14 mouse cellular contexts compared by ENCODE assay signal in the genomic region with DNA sequence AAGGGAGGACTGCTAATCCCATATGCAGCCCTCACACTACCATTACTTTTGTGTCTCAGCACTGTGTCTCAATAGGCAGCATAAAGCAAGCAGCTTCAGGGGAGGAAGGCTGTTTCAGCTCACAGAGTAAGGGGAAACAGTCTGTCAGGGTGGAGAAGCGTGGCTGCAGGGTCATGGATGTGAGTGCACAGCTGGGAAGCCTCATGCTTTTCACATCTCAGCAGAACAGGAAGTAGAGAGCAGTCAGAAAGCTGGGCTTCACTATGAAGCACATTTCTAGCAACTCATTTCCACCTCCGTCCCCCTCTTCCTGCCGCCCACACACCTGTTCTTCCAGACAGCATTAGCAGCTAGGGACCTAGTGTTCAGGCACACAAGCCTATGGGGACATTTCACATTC. TPM values are rescaled to one million over a fixed set of nuclear protein-coding genes. Genes with fewer than 3 reads are reported as not detected.
DNase-seq lines count a peak whose midpoint lies in the region; ATAC-seq lines count a peak whose summit lies in the region.
"Had no signal": no experiment of that assay in that cellular context is flagged by ENCODE, and none has a peak within 500 bp of the region (broad histone marks: within the 10 kb centered on the region; RNA-seq: fewer than 3 reads in every experiment).

No protein-coding gene starts in this region.

- ATAC-seq in kidney, embryonic 16.5 days (ENCODE audit: low FRiP score, low TSS enrichment) = peak; percentile 89
- peak; percentile 65 for ATAC-seq in granulocyte monocyte progenitor cell, adult 5-6 weeks (replicated peaks; ENCODE audit: poor library complexity, severe bottlenecking)
- no peak for ATAC-seq in liver, embryonic 12.5 days
- ATAC-seq: forebrain, postnatal 0 days had no signal

- H3K4me2 ChIP-seq in kidney, embryonic 16.5 days (replicated peaks; ENCODE audit: low read depth, low read length) = no peak overlapping the region
- no peak overlapping the region for H3K4me2 ChIP-seq in liver, embryonic 12.5 days
- H3K4me2 ChIP-seq: embryonic facial prominence, embryonic 12.5 days had no signal

- no peak overlapping the region for H3K4me3 ChIP-seq in kidney, embryonic 16.5 days (ENCODE audit: low read length)
- H3K4me3 ChIP-seq in liver, embryonic 12.5 days = no peak overlapping the region
- H3K4me3 ChIP-seq: embryonic facial prominence, embryonic 12.5 days had no signal

- no peaks in the 10 kb centered on the region for H3K36me3 ChIP-seq in kidney, embryonic 16.5 days (ENCODE audit: insufficient read depth, low read length)
- H3K36me3 ChIP-seq in splenic B cell, adult 2 months (ENCODE audit: control insufficient read depth, insufficient read depth, low read length, poor library complexity, severe bottlenecking) = no peaks in the 10 kb centered on the region
- no peaks in the 10 kb centered on the region for H3K36me3 ChIP-seq in liver, embryonic 12.5 days
- H3K36me3 ChIP-seq: embryonic facial prominence, embryonic 12.5 days had no signal

- peaks cover 21% of the 10 kb centered on the region for H3K4me1 ChIP-seq in kidney, embryonic 16.5 days (ENCODE audit: insufficient read depth, low read length)
- H3K4me1 ChIP-seq in liver, embryonic 12.5 days = 0 out of 2 replicates have a peak, but pooled peaks cover 5% of the 10 kb centered on the region

- intact Hi-C loops in gastrocnemius, postnatal 36 days (cut with DNase I) = no loop called here

- H3K27me3 ChIP-seq in kidney, embryonic 16.5 days (ENCODE audit: insufficient read depth, low read length) = no peaks in the 10 kb centered on the region
- no peaks in the 10 kb centered on the region for H3K27me3 ChIP-seq in splenic B cell, adult 2 months (ENCODE audit: control insufficient read depth, insufficient read depth, low read length, poor library complexity, severe bottlenecking)
- H3K27me3 ChIP-seq in liver, embryonic 12.5 days (replicated peaks) = no peaks in the 10 kb centered on the region
- H3K27me3 ChIP-seq: embryonic facial prominence, embryonic 12.5 days had no signal

- H3K9ac ChIP-seq in kidney, embryonic 16.5 days (replicated peaks; ENCODE audit: low read length) = peak overlapping the region; percentile 13; the same call in 1 of the 2 replicates
- H3K9ac ChIP-seq in liver, embryonic 12.5 days = no peak overlapping the region
- H3K9ac ChIP-seq: embryonic facial prominence, embryonic 12.5 days; forebrain, postnatal 0 days had no signal

- 15% methylated on average over 3 of the region's 3 CpGs for WGBS in kidney, embryonic 16.5 days
- 49% methylated on average over 3 of the region's 3 CpGs for WGBS in liver, embryonic 12.5 days (ENCODE audit: insufficient replicate concordance)

- peak overlapping the region; percentile 80 for H3K27ac ChIP-seq in kidney, embryonic 16.5 days (ENCODE audit: low read length)
- no peak overlapping the region for H3K27ac ChIP-seq in liver, embryonic 12.5 days
- H3K27ac ChIP-seq: embryonic facial prominence, embryonic 12.5 days had no signal

- no peak for DNase-seq in kidney, postnatal 25 days
- peak; percentile 34 for DNase-seq in CD4-positive, CD25-positive, alpha-beta regulatory T cell, adult 2 months (ENCODE audit: low read depth, low spot score)
- peak; percentile 28 for DNase-seq in splenic B cell, adult 2 months (ENCODE audit: low read depth, low spot score)
- no peak for DNase-seq in yolk sac, embryonic 10.5 days (ENCODE audit: low spot score)
- no peak for DNase-seq in gastrocnemius, postnatal 36 days
- DNase-seq: adrenal gland, adult 8-10 months; cerebellum, adult 11-12 months; forebrain, postnatal 0 days; layer of hippocampus, postnatal 36 days had no signal

- no peaks in the 10 kb centered on the region for H3K9me3 ChIP-seq in kidney, embryonic 16.5 days (ENCODE audit: low read length)
- no peaks in the 10 kb centered on the region for H3K9me3 ChIP-seq in liver, embryonic 12.5 days (replicated peaks)
- H3K9me3 ChIP-seq: embryonic facial prominence, embryonic 12.5 days; G1E had no signal

RNA-seq across cellular contexts. Expression of gene Smim15, which starts 12.7 kb away (rescaled TPM):
- polyA plus RNA-seq in kidney, embryonic 16.5 days (2015; fragmentation: Nextera tagmentation; extraction: Ambion mirVana) = 80.5 and 84.7 TPM in 2 replicates
- 38.6 and 39.6 TPM in 2 replicates for total RNA-seq in granulocyte monocyte progenitor cell, adult 5-6 weeks (2014; fragmentation: Nextera tagmentation)
- total RNA-seq in granulocyte monocyte progenitor cell, adult 5-6 weeks (2017) = 73.2 and 98.4 TPM in 2 replicates
- polyA plus RNA-seq in liver, embryonic 12.5 days (2016; fragmentation: Nextera tagmentation; extraction: Ambion mirVana) = 30.5 and 34.1 TPM in 2 replicates
- total RNA-seq in gastrocnemius, postnatal 36 days (2021) = 10 to 100 TPM; 12.4 to 14.4 TPM

Comparison
In these comparisons a context has a peak if more than half of its experiments do, and no peak if none do; other contexts are left out.
1. DNase-seq: peak in CD4-positive, CD25-positive, alpha-beta regulatory T cell, adult 2 months (single experiment) and splenic B cell, adult 2 months (single experiment); none in kidney, postnatal 25 days (0 of 2), yolk sac, embryonic 10.5 days (single experiment) and gastrocnemius, postnatal 36 days (0 of 2).